In the genomic region with DNA sequence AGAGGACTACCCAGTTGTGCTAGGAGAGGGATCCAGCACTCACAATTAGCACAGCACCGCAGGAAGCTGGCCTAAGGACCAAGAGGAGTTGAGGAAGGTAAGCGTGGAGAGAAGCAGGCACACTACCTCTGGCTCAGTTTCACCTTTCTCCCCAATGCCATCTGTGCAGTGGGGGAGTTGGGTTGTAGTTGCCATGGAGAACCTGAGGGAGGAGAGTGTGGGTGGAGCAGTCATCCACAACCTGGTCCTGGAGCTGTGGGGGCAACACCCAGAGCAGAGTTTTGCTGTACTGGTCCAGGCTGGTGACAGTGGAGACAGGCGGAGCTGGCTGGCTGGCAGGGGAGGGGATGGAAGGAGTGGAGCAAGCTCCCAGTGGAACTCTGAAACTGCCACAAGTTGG, we compare ENCODE assay signal across 11 mouse cellular contexts. TPM values are rescaled to one million over a fixed set of nuclear protein-coding genes. Genes with fewer than 3 reads are reported as not detected.
DNase-seq lines count a peak whose midpoint lies in the region; ATAC-seq and TF ChIP-seq lines count a peak whose summit lies in the region.
"Had no signal": no experiment of that assay in that cellular context is flagged by ENCODE, and none has a peak within 500 bp of the region (broad histone marks: within the 10 kb centered on the region; RNA-seq: fewer than 3 reads in every experiment).

No protein-coding gene starts in this region.

- H3K9me3 ChIP-seq in kidney, embryonic 14.5 days (ENCODE audit: control insufficient read depth, low read length), result no peaks in the 10 kb centered on the region
- H3K9me3 ChIP-seq in stomach, postnatal 0 days (ENCODE audit: control insufficient read depth, low read length), result no peaks in the 10 kb centered on the region
- H3K9me3 ChIP-seq: heart, embryonic 15.5 days; midbrain, embryonic 15.5 days had no signal

- TF ChIP-seq CTCF in cortical plate, adult 2 months (IDR thresholded peaks at IDR 0.05; ENCODE audit: extremely low read depth, insufficient read depth, low read length), result no peak
- TF ChIP-seq CTCF in stomach, postnatal 0 days (IDR thresholded peaks at IDR 0.05; ENCODE audit: low read depth), result no peak

- H3K9ac ChIP-seq in kidney, embryonic 14.5 days (ENCODE audit: low read depth, low read length), result no peak overlapping the region
- H3K9ac ChIP-seq in stomach, postnatal 0 days (ENCODE audit: low read length), result no peak overlapping the region
- H3K9ac ChIP-seq: heart, embryonic 15.5 days; midbrain, embryonic 15.5 days had no signal

- no peaks in the 10 kb centered on the region for H3K36me3 ChIP-seq in kidney, embryonic 14.5 days (ENCODE audit: control insufficient read depth, insufficient read depth, low read length)
- H3K36me3 ChIP-seq in stomach, postnatal 0 days (ENCODE audit: control insufficient read depth, insufficient read depth, low read length), result no peaks in the 10 kb centered on the region
- H3K36me3 ChIP-seq: heart, embryonic 15.5 days; midbrain, embryonic 15.5 days had no signal

- H3K4me1 ChIP-seq in kidney, embryonic 14.5 days (ENCODE audit: control insufficient read depth, insufficient read depth, low read length), result peaks cover 6% of the 10 kb centered on the region; the same call in 1 of the 2 replicates
- peaks cover 14% of the 10 kb centered on the region for H3K4me1 ChIP-seq in cortical plate, adult 2 months (ENCODE audit: control insufficient read depth, insufficient read depth, low read length)
- H3K4me1 ChIP-seq in stomach, postnatal 0 days (replicated peaks; ENCODE audit: control insufficient read depth, insufficient read depth), result 0 out of 2 replicates have a peak, but pooled peaks cover 2% of the 10 kb centered on the region

- DNase-seq in kidney, postnatal 25 days, result no peak
- DNase-seq in right cerebral cortex, adult 2 months (ENCODE audit: low spot score in 2 of 2), result peak; percentile 50 to 59
- DNase-seq in right cerebral cortex, postnatal 4 days, result no peak
- no peak for DNase-seq in stomach, postnatal 0 days (ENCODE audit: low spot score)
- no peak for DNase-seq in ovary, postnatal 36 days (ENCODE audit: low spot score)
- DNase-seq: lung, postnatal 10 days had no signal

- no peaks in the 10 kb centered on the region for H3K27me3 ChIP-seq in kidney, embryonic 14.5 days (ENCODE audit: control insufficient read depth, insufficient read depth, low read length)
- H3K27me3 ChIP-seq in stomach, postnatal 0 days (ENCODE audit: control insufficient read depth, insufficient read depth, low read length), result no peaks in the 10 kb centered on the region
- H3K27me3 ChIP-seq: heart, embryonic 15.5 days; midbrain, embryonic 15.5 days had no signal

- no peak overlapping the region for H3K4me2 ChIP-seq in kidney, embryonic 14.5 days (replicated peaks; ENCODE audit: low read depth, low read length)
- H3K4me2 ChIP-seq in stomach, postnatal 0 days (replicated peaks; ENCODE audit: low read depth), result no peak overlapping the region
- H3K4me2 ChIP-seq: heart, embryonic 15.5 days; midbrain, embryonic 15.5 days had no signal

- H3K27ac ChIP-seq in kidney, embryonic 14.5 days (ENCODE audit: low read depth, low read length), result no peak overlapping the region
- H3K27ac ChIP-seq in cortical plate, adult 2 months (ENCODE audit: insufficient read depth, low read length), result peak overlapping the region; percentile 27; the same call in 1 of the 2 replicates
- peak overlapping the region; percentile 40; the same call in 1 of the 2 replicates for H3K27ac ChIP-seq in stomach, postnatal 0 days (replicated peaks)
- H3K27ac ChIP-seq: heart, embryonic 15.5 days; midbrain, embryonic 15.5 days had no signal

- no peak for TF ChIP-seq POLR2A in cortical plate, adult 2 months (IDR thresholded peaks at IDR 0.05; ENCODE audit: extremely low read depth, insufficient read depth, low read length)

- H3K4me3 ChIP-seq in kidney, embryonic 14.5 days (ENCODE audit: low read length), result no peak overlapping the region
- H3K4me3 ChIP-seq in cortical plate, adult 2 months (ENCODE audit: insufficient read depth, low read length), result no peak overlapping the region
- H3K4me3 ChIP-seq in stomach, postnatal 0 days (ENCODE audit: low read depth, low read length), result no peak overlapping the region
- H3K4me3 ChIP-seq: heart, embryonic 15.5 days; midbrain, embryonic 15.5 days had no signal

- WGBS in kidney, embryonic 14.5 days, result 36% methylated on average over 3 of the region's 3 CpGs
- WGBS in stomach, postnatal 0 days, result 72% methylated on average over 3 of the region's 3 CpGs

- ATAC-seq in kidney, embryonic 14.5 days (ENCODE audit: low FRiP score, low TSS enrichment), result peak; percentile 70; the same call in 1 of the 2 replicates
- ATAC-seq in stomach, postnatal 0 days (ENCODE audit: low FRiP score, low TSS enrichment), result no peak
- ATAC-seq: inflammation-experienced regulatory T-cells, adult 6 months; midbrain, embryonic 15.5 days had no signal

- no peak for TF ChIP-seq EP300 in stomach, postnatal 0 days (optimal IDR thresholded peaks at IDR 0.05)

RNA-seq across cellular contexts. Expression of a gene that starts 22.2 kb away (rescaled TPM):
- 4.4 and 5.7 TPM in 2 replicates for polyA plus RNA-seq in kidney, embryonic 14.5 days (2014; fragmentation: Nextera tagmentation; extraction: Ambion mirVana)
- 82.7 and 91.9 TPM in 2 replicates for polyA plus RNA-seq in cortical plate, adult 2 months (2012; rRNA removed)
- polyA plus RNA-seq in stomach, postnatal 0 days (2015; fragmentation: Nextera tagmentation; extraction: Ambion mirVana), result 3.4 and 4.1 TPM in 2 replicates

RNA-seq across cellular contexts. Expression of a gene that starts 23.2 kb away (rescaled TPM):
- polyA plus RNA-seq in kidney, embryonic 14.5 days (2014; fragmentation: Nextera tagmentation; extraction: Ambion mirVana), result 41.7 and 54.8 TPM in 2 replicates
- 18.1 and 19.0 TPM in 2 replicates for polyA plus RNA-seq in cortical plate, adult 2 months (2012; rRNA removed)
- polyA plus RNA-seq in stomach, postnatal 0 days (2015; fragmentation: Nextera tagmentation; extraction: Ambion mirVana), result 22.3 and 22.5 TPM in 2 replicates

RNA-seq across cellular contexts. Expression of a gene that starts 43.9 kb away (rescaled TPM):
- polyA plus RNA-seq in kidney, embryonic 14.5 days (2014; fragmentation: Nextera tagmentation; extraction: Ambion mirVana), result 4.9 and 6.6 TPM in 2 replicates
- polyA plus RNA-seq in cortical plate, adult 2 months (2012; rRNA removed), result 19.9 and 22.1 TPM in 2 replicates
- polyA plus RNA-seq in stomach, postnatal 0 days (2015; fragmentation: Nextera tagmentation; extraction: Ambion mirVana), result 2.5 and 2.6 TPM in 2 replicates

RNA-seq across cellular contexts. Expression of a gene that starts 51.0 kb away (rescaled TPM):
- polyA plus RNA-seq in kidney, embryonic 14.5 days (2014; fragmentation: Nextera tagmentation; extraction: Ambion mirVana), result 12.8 and 19.8 TPM in 2 replicates
- 26.9 and 29.2 TPM in 2 replicates for polyA plus RNA-seq in cortical plate, adult 2 months (2012; rRNA removed)
- 6.1 and 6.7 TPM in 2 replicates for polyA plus RNA-seq in stomach, postnatal 0 days (2015; fragmentation: Nextera tagmentation; extraction: Ambion mirVana)

RNA-seq across cellular contexts. Expression of a gene that starts 51.1 kb away (rescaled TPM):
- polyA plus RNA-seq in kidney, embryonic 14.5 days (2014; fragmentation: Nextera tagmentation; extraction: Ambion mirVana), result 13.0 and 24.0 TPM in 2 replicates
- 60.0 and 62.7 TPM in 2 replicates for polyA plus RNA-seq in cortical plate, adult 2 months (2012; rRNA removed)
- polyA plus RNA-seq in stomach, postnatal 0 days (2015; fragmentation: Nextera tagmentation; extraction: Ambion mirVana), result 8.0 and 9.7 TPM in 2 replicates

Comparison
In these comparisons a context has a peak if more than half of its experiments do, and no peak if none do; other contexts are left out.
1. DNase-seq: peak in right cerebral cortex, adult 2 months (2 of 2); none in kidney, postnatal 25 days (0 of 2), right cerebral cortex, postnatal 4 days (single experiment), stomach, postnatal 0 days (single experiment) and ovary, postnatal 36 days (single experiment).
2. RNA of a gene that starts 22.2 kb away (polyA plus RNA-seq): 82.7 to 91.9 TPM in cortical plate, adult 2 months; 4.4 to 5.7 TPM in kidney, embryonic 14.5 days and 3.4 to 4.1 TPM in stomach, postnatal 0 days; every median in the first group is over 10 times any median in the second.